Mouse (Mus musculus): Measurements from ENCODE around the gene Rint1.

GRCm38 (mm10) chr5:23780516-23780915 is 7.0 kb upstream of the Rint1 start:
- TF ChIP-seq MYOD1 (IDR thresholded peaks at IDR 0.05; ENCODE audit: control insufficient read depth in 1 of 3, insufficient read length in 2 of 3, low read depth in 2 of 3) (no peak), USF1 (IDR thresholded peaks at IDR 0.05; ENCODE audit: low read depth) (no peak), E2F4 (IDR thresholded peaks at IDR 0.05; ENCODE audit: insufficient read depth) (no peak), SRF (IDR thresholded peaks at IDR 0.05; ENCODE audit: control insufficient read depth, insufficient read length, low read depth) (no peak), TCF12 (IDR thresholded peaks at IDR 0.05; ENCODE audit: insufficient read depth, poor library complexity, severe bottlenecking) (no peak), POLR2A (IDR thresholded peaks at IDR 0.05; ENCODE audit: insufficient read length, low read depth) (no peak), MAX (IDR thresholded peaks at IDR 0.05; ENCODE audit: low read depth) (no peak), REST (IDR thresholded peaks at IDR 0.05; ENCODE audit: insufficient read depth, insufficient read length) (no peak), POLR2AphosphoS2 (IDR thresholded peaks at IDR 0.05; ENCODE audit: insufficient read length, low read depth) (no peak), TCF3 (IDR thresholded peaks at IDR 0.05; ENCODE audit: insufficient read length, low read depth) (no peak), MYOG (IDR thresholded peaks at IDR 0.05; ENCODE audit: control insufficient read depth in 1 of 3, insufficient read depth in 1 of 3, insufficient read length in 2 of 3, low read depth in 2 of 3) (no peak), CEBPB (IDR thresholded peaks at IDR 0.05; ENCODE audit: insufficient read depth, poor library complexity, severe bottlenecking) (no peak)

All from myocyte (in vitro differentiated cells).